Mouse (Mus musculus) embryonic facial prominence, embryonic 12.5 days (tissue): Measurements from ENCODE around the gene Mvb12b. TPM values are rescaled to one million over a fixed set of nuclear protein-coding genes. Genes with fewer than 3 reads are reported as not detected.
A peak's percentile ranks its signal among the peaks of the same experiment; 100 is the strongest.

Source experiments
- ATAC-seq: fragments of 200-750 bp; cut with Nextera tagmentation; 2 replicates; pipeline ENCODE4 v1.8.0; 2017; ENCODE audit not compliant: insufficient number of reproducible peaks, insufficient read depth, low FRiP score, low TSS enrichment
- H3K27ac ChIP-seq: fragments of 300-500 bp; sonication (generic); 2 replicates; pipeline ENCODE4 v1.5.1; 2016; ENCODE audit warnings: mild to moderate bottlenecking
- H3K27me3 ChIP-seq: fragments of 300-500 bp; sonication (generic); 2 replicates; pipeline ENCODE4 v1.6.1; 2016; ENCODE audit warnings: mild to moderate bottlenecking, moderate library complexity
- H3K36me3 ChIP-seq: fragments of 300-500 bp; sonication (generic); 2 replicates; pipeline ENCODE4 v1.6.1; 2016; ENCODE audit warnings: mild to moderate bottlenecking
- H3K4me1 ChIP-seq: fragments of 300-500 bp; sonication (generic); 2 replicates; pipeline ENCODE4 v1.6.1; 2016
- H3K4me2 ChIP-seq: fragments of 300-500 bp; sonication (generic); replicated peaks from 2 replicates; pipeline ENCODE4 v1.6.1; 2016; ENCODE audit warnings: mild to moderate bottlenecking, moderate library complexity
- H3K4me3 ChIP-seq: fragments of 300-500 bp; sonication (generic); 2 replicates; pipeline ENCODE4 v1.5.1; 2016; ENCODE audit warnings: mild to moderate bottlenecking
- H3K9ac ChIP-seq: fragments of 300-500 bp; sonication (generic); 2 replicates; pipeline ENCODE4 v1.6.1; 2016; ENCODE audit warnings: mild to moderate bottlenecking, moderate library complexity
- H3K9me3 ChIP-seq: fragments of 300-500 bp; sonication (generic); 2 replicates; pipeline ENCODE4 v1.6.1; 2016; ENCODE audit warnings: mild to moderate bottlenecking, moderate library complexity
- WGBS: fragments of 180-500 bp; shearing (Covaris S2); methylation state at CpG from one replicate; pipeline ENCODE4 v1.1.7; 2016; 5-methylcytosine and 5-hydroxymethylcytosine counted together
- polyA plus RNA-seq: library from polyadenylated mRNA; unstranded; fragments of >200 nt; fragmentation: Nextera tagmentation; extraction: Ambion mirVana; gene quantifications from 2 replicates; pipeline ENCODE4 v1.2.1, GENCODE M21; 2016

Gene Mvb12b
- 31.2 and 33.8 TPM in 2 replicates for polyA plus RNA-seq

DNA sequence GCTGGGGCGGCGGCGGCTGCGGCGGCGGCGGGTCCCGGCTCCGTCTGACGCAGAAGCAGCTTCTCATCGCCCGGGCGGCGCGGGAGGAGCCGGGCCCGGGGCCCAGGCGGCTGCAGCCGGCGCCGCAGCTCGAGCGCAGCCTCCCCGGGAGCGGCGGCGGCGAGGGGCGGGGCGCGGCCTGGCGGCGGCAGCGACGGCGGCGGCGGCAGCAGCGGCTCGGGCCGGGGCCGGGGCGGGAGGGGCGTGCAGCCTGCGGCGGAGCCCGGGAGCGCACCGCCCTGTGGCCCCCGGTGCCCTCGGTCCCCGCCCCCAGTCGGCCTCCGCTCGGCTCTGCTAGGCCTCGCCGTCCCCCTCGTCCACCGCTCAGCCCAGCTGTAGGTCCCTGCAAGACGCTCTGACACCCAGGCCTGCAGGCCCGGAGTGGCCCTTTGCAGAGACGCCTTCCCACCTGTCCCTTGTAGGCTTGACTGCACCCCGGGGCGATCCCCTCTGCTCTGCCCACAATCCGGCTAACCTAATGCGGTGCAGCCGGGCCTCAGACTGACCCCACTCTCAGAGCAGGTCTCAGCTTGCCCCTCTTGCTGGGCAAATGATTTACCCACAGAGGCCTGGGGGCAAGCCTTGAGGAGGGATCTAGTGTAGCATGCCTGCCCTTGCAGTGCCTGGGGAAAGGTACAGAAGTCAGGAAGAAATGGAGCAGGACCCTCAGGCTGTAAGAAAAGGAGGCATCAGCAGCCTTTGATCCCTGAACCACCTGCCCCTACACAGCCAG lies at the start of gene Mvb12b:
Mvb12b (minus strand) TSS at position 619 of the 772 bp plus-strand sequence.
- H3K9ac ChIP-seq: peak within 1 kb of the TSS; percentile 99
- no peaks in the 10 kb centered on the region for H3K36me3 ChIP-seq
- H3K4me2 ChIP-seq: peak within 1 kb of the TSS; percentile 89
- WGBS: 1% methylated on average over 16 of the region's 67 CpGs
- ATAC-seq: peak; percentile 54
- H3K27me3 ChIP-seq: no peaks in the 10 kb centered on the region
- H3K27ac ChIP-seq: peak within 1 kb of the TSS; percentile 96
- H3K9me3 ChIP-seq: no peaks in the 10 kb centered on the region
- peak within 1 kb of the TSS; percentile 89 for H3K4me3 ChIP-seq
- H3K4me1 ChIP-seq: peaks cover 20% of the 10 kb centered on the region

DNA sequence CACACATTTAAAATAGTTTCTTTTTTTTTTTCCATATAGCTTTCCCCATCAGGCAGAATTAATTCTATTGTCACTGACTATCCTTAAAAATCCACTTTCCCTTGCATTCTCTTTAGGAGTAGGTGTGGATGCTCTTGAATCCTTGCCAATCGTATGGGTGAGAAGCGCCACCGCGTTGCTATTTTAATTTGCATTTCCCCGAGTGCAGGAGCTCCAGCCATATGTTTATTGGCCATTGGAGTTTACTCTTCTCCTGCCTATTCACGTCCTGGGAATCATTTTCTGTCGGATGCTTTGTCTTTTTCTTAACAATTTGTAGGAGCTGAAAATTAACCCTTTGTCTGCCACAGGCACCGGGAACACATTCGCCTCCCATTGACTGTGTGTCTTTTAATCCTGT lies 48.0 kb upstream of the Mvb12b start:
- no peak for ATAC-seq
- H3K9me3 ChIP-seq: no peaks in the 10 kb centered on the region; the same call in 1 of the 2 replicates
- WGBS: 61% methylated on average over 9 of the region's 9 CpGs

DNA sequence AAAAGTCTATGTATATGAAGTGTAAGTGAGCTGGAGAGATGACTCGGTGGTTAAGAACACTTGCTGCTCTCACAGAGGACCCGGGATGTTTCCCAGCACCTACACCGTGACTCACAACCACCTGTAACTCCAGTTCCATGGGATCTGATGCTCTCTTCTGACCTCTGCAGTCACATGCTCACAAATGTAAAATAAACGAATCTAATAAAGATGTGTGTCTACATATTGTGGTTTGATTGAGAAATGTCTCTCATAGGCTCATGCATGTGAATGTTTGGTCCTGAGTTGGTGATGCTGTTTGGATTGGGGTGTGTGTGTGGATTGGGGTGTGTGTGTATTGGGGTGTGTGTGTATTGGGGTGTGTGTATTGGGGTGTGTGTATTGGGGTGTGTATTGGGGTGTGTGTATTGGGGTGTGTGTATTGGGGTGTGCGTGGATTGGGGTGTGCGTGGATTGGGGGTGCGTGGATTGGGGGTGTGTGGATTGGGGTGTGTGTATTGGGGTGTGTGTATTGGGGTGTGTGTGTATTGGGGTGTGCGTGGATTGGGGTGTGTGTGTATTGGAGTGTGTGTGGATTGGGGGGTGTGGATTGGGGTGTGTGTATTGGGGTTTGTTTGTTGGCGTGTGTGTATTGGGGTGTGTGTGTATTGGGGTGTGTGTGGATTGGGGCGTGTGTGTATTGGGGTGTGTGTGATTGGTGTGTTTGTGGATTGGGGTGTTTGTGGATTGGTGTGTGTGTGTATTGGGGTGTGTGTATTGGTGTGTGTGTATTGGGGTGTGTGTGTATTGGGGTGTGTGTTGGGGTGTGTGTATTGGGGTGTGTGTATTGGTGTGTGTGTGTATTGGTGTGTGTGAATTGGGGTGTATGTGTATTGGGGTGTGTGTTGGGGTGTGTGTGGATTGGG lies 46.1 kb upstream of the Mvb12b start:
- 61% methylated on average over 10 of the region's 10 CpGs for WGBS
- ATAC-seq: peak; percentile 77; the same call in 1 of the 2 replicates
- no peak overlapping the region; the same call in 1 of the 2 replicates for H3K9ac ChIP-seq

More for the DNA sequence above, 48.0 kb upstream of the Mvb12b start:
- no peaks in the 10 kb centered on the region for H3K27me3 ChIP-seq
- no peak overlapping the region for H3K27ac ChIP-seq
- H3K36me3 ChIP-seq: no peaks in the 10 kb centered on the region
- no peaks in the 10 kb centered on the region for H3K4me1 ChIP-seq
- H3K4me2 ChIP-seq: no peak overlapping the region
- H3K9ac ChIP-seq: no peak overlapping the region
- H3K4me3 ChIP-seq: no peak overlapping the region

DNA sequence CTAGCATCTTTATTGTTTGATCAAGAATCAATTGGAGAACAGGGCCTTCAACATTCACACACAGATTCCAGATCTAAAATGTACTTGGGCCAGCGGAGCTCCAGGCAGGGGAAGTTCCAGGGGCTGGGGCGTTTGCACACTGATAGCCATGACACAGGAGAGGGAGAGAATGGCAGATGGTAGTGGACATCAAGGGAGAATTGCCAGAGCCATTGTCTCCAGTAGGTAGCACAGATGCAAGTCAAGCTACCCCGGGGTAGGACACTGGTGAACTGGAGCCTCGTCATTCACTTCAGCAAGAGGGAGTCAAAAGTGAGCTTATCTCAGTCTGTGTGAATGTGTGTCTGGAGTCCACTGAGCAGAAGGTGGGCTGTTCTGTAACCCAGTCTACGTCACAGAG lies 43.4 kb upstream of the Mvb12b start:
- Histone ChIP-seq H3K9me3 (no peaks in the 10 kb centered on the region; the same call in 1 of the 2 replicates), H3K9ac (no peak overlapping the region), H3K27me3 (no peaks in the 10 kb centered on the region), H3K4me1 (no peaks in the 10 kb centered on the region), H3K27ac (no peak overlapping the region), H3K36me3 (no peaks in the 10 kb centered on the region), H3K4me2 (no peak overlapping the region), H3K4me3 (no peak overlapping the region)
- no peak for ATAC-seq
- WGBS: 78% methylated on average over 5 of the region's 5 CpGs

More for the DNA sequence above, 46.1 kb upstream of the Mvb12b start:
- Histone ChIP-seq H3K4me3 (no peak overlapping the region), H3K4me2 (no peak overlapping the region), H3K27ac (no peak overlapping the region), H3K36me3 (no peaks in the 10 kb centered on the region), H3K27me3 (no peaks in the 10 kb centered on the region), H3K9me3 (no peaks in the 10 kb centered on the region; the same call in 1 of the 2 replicates), H3K4me1 (no peaks in the 10 kb centered on the region)

GRCm38 (mm10) chr2:33925288-33925687 lies 37.5 kb upstream of the Mvb12b start:
- ATAC-seq: no peak
- H3K4me2 ChIP-seq: no peak overlapping the region
- no peak overlapping the region for H3K9ac ChIP-seq
- no peak overlapping the region for H3K27ac ChIP-seq
- H3K27me3 ChIP-seq: peaks cover 5% of the 10 kb centered on the region; the same call in 1 of the 2 replicates
- H3K4me1 ChIP-seq: 0 out of 2 replicates have a peak, but pooled peaks cover 4% of the 10 kb centered on the region
- 74% methylated on average over 5 of the region's 5 CpGs for WGBS
- H3K4me3 ChIP-seq: no peak overlapping the region
- H3K9me3 ChIP-seq: no peaks in the 10 kb centered on the region
- no peaks in the 10 kb centered on the region for H3K36me3 ChIP-seq

DNA sequence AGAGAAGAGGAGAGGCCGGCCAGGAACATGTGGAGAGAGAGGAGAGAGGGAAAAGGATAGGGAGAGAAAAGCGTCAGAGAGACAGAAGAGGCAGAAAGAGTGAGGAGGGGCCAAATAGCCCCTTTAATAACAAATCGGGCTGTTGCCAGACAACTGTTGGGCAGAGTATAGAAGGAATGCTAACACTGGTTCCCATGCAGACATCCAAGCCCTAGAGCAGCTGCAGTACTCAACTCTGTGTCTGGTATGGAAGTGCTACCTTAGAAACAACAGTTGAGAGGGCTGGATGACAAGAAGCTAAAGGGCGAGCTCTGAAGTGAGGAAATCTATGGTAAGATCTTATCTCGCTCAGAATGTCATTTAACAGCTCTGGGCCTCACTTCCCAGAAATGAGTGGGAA lies 35.7 kb upstream of the Mvb12b start:
- ATAC-seq: no peak
- 0 out of 2 replicates have a peak, but pooled peaks cover 10% of the 10 kb centered on the region for H3K4me1 ChIP-seq
- H3K4me3 ChIP-seq: no peak overlapping the region
- 66% methylated on average over 5 of the region's 5 CpGs for whole genome bisulfite sequencing
- no peak overlapping the region for H3K9ac ChIP-seq
- H3K36me3 ChIP-seq: no peaks in the 10 kb centered on the region
- H3K27ac ChIP-seq: no peak overlapping the region
- H3K9me3 ChIP-seq: no peaks in the 10 kb centered on the region
- peaks cover 9% of the 10 kb centered on the region; the same call in 1 of the 2 replicates for H3K27me3 ChIP-seq
- no peak overlapping the region for H3K4me2 ChIP-seq

- H3K4me2 ChIP-seq: no peak overlapping the region
- no peaks in the 10 kb centered on the region for H3K9me3 ChIP-seq
- H3K36me3 ChIP-seq: no peaks in the 10 kb centered on the region
- no peak overlapping the region for H3K27ac ChIP-seq
- H3K4me3 ChIP-seq: no peak overlapping the region
- WGBS: 90% methylated on average over 2 of the region's 2 CpGs
- 0 out of 2 replicates have a peak, but pooled peaks cover 10% of the 10 kb centered on the region for H3K4me1 ChIP-seq
- H3K9ac ChIP-seq: no peak overlapping the region
- H3K27me3 ChIP-seq: peaks cover 9% of the 10 kb centered on the region; the same call in 1 of the 2 replicates
- no peak for ATAC-seq
These were observed 34.7 kb upstream of the Mvb12b start for GRCm38 (mm10) chr2:33922466-33922865.

DNA sequence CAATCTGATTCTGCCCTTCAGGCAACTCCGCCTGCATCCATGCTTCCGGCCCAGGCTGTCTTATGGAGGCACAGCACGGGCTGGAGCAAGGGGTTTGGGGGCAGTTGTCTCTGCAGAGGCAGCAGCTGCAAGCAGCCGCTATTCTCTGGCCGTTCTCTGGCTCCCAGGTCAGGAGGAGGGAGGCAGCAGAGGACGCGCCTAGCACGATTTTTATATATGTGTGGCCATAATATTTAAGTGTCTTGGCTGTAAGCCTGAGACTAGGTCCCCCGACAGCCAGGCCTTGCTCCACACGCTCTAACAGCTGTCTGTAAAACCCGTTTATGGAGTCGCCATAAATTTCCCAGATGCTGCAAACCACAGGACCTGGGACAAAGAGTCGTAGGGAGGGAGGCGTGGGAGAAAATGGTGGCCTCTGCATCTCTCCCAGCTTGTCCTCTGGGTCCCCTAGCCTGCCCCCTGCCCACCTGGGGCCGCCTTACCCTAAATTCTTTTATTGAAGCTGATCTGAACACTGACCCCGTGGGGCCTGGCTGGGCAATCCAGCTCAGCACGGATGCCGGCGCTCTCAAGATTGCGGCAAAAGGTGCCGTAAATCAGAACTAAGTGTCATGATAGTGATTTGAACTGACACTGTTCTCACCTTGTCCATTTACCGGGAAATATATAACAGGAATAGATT lies 32.3 kb upstream of the Mvb12b start:
- H3K4me3 ChIP-seq: no peak overlapping the region
- no peaks in the 10 kb centered on the region for H3K9me3 ChIP-seq
- H3K36me3 ChIP-seq: no peaks in the 10 kb centered on the region
- H3K4me2 ChIP-seq: peak overlapping the region; percentile 12
- no peak for ATAC-seq
- 0 out of 2 replicates have a peak, but pooled peaks cover 10% of the 10 kb centered on the region for H3K4me1 ChIP-seq
- 0 out of 2 replicates have a peak overlapping the region, but pooled peaks have one; percentile 5 for H3K27ac ChIP-seq
- WGBS: 23% methylated on average over 22 of the region's 22 CpGs
- 0 out of 2 replicates have a peak overlapping the region, but pooled peaks have one; percentile 15 for H3K9ac ChIP-seq
- H3K27me3 ChIP-seq: peaks cover 9% of the 10 kb centered on the region; the same call in 1 of the 2 replicates

DNA sequence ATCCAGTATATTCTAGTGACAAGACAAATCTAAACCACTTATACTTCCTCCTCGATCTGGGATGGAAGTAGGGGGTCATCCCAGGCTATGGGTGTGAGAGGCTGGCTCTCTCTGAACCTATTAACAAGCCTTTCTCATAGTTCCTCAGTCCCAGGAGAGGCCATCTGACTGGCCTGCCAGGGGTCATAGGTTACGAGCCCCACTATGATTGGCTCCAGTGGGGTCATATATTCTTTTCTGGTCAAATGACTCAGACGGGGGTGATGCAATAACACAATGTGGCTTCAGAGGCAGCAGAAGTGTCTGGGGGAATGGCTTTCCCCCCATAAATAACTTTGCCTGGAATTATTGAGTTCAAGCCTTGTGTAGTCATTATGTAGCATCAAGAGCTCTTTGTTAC lies 31.1 kb upstream of the Mvb12b start:
- 69% methylated on average over 3 of the region's 3 CpGs for WGBS
- no peak overlapping the region for H3K27ac ChIP-seq
- no peak for ATAC-seq

DNA sequence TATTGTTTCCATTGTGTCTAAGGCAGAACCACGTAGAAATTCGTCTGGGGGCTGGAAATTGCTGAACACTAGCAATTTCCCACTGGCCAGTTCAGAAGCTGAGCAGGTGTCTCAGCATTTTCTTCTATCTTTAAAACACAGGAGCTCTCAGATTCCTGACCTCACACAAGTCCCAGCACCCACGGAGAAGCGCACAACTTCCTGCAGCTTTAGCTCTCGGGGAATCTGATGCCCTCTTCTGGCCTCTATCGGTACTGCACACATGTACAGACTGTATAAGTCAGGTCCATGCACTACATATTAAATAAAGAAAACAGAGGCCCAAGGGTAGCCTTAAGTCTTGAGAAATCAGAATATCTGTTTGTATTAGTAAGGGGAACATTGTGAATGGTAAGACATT lies 30.6 kb upstream of the Mvb12b start:
- ATAC-seq: no peak
- Histone ChIP-seq H3K27me3 (peaks cover 9% of the 10 kb centered on the region; the same call in 1 of the 2 replicates), H3K4me3 (no peak overlapping the region), H3K9ac (no peak overlapping the region), H3K4me2 (no peak overlapping the region), H3K9me3 (no peaks in the 10 kb centered on the region), H3K4me1 (0 out of 2 replicates have a peak, but pooled peaks cover 10% of the 10 kb centered on the region), H3K27ac (no peak overlapping the region), H3K36me3 (no peaks in the 10 kb centered on the region)
- 69% methylated on average over 6 of the region's 6 CpGs for WGBS

More for the DNA sequence above, 31.1 kb upstream of the Mvb12b start:
- Histone ChIP-seq H3K9me3 (no peaks in the 10 kb centered on the region), H3K27me3 (peaks cover 9% of the 10 kb centered on the region; the same call in 1 of the 2 replicates), H3K4me1 (0 out of 2 replicates have a peak, but pooled peaks cover 10% of the 10 kb centered on the region), H3K9ac (no peak overlapping the region), H3K4me3 (no peak overlapping the region), H3K4me2 (no peak overlapping the region), H3K36me3 (no peaks in the 10 kb centered on the region)

GRCm38 (mm10) chr2:33916603-33917002 lies 28.9 kb upstream of the Mvb12b start:
- WGBS: 28% methylated on average over 11 of the region's 11 CpGs
- Histone ChIP-seq H3K27ac (peak overlapping the region; percentile 65; the same call in 1 of the 2 replicates), H3K9me3 (no peaks in the 10 kb centered on the region), H3K4me2 (no peak overlapping the region), H3K27me3 (peaks cover 9% of the 10 kb centered on the region; the same call in 1 of the 2 replicates), H3K4me1 (0 out of 2 replicates have a peak, but pooled peaks cover 10% of the 10 kb centered on the region), H3K9ac (no peak overlapping the region), H3K36me3 (no peaks in the 10 kb centered on the region), H3K4me3 (no peak overlapping the region)
- ATAC-seq: no peak
